Mouse (Mus musculus) liver, adult 2 months (tissue): ENCODE measurements at regions not wholly inside any gene's neighbourhood (a gene's known extent, or its start where the extent isn't known, plus 50 kb on each side); places are given as distances from the start of the nearest gene placed in this dataset.

Source experiments
- CTCF ChIP-seq: fragments of 200-500 bp; IDR thresholded peaks from 2 replicates; pipeline ENCODE4 v1.5.1; 2011; ENCODE audit warnings: low read depth, low read length, control low read depth
- POLR2A ChIP-seq: fragments of 200-500 bp; IDR thresholded peaks from 2 replicates; pipeline ENCODE4 v1.6.1; 2011; ENCODE audit warnings: low read length, control low read depth; ENCODE audit not compliant: insufficient read depth; ENCODE audit errors: extremely low read depth

DNA sequence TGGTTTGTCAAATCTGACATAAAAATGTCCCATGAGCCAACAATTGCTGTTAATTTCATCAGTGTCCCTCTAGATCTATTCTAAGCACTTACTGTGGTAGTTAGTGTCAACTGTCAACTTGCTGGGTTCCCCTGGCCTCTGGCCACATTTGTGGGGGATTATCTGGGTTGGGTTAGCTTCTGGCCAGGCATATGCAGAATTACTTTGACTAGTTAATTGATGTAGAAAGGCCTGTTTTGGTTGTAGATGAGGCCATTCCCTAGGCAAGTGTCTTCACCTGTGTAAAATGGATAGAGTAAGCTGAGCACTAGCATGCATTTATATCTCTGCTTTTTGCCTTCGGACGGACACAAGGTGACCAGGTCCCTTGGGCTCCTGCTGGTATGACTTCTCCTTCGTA lies 283.9 kb downstream of the 1810013L24Rik start:
- no peak for TF ChIP-seq POLR2A
- no peak for TF ChIP-seq CTCF
